Mouse (Mus musculus) lung, embryonic 14.5 days (tissue): ENCODE measurements around the gene Aco2. TPM values are rescaled to one million over a fixed set of nuclear protein-coding genes. Genes with fewer than 3 reads are reported as not detected.

ENCODE experiments used
- ATAC-seq: fragments of 200-750 bp; cut with Nextera tagmentation; 2 replicates; pipeline ENCODE4 v1.8.0; 2017; ENCODE audit warnings: mild to moderate bottlenecking, moderate TSS enrichment, moderate library complexity; ENCODE audit not compliant: insufficient read depth
- DNase-seq: peaks from one replicate; pipeline ENCODE4 v3.0.0-alpha.2; 2015
- H3K27ac ChIP-seq: fragments of 300-500 bp; sonication (generic); 2 replicates; pipeline ENCODE4 v1.5.1; 2014; ENCODE audit warnings: low read depth, mild to moderate bottlenecking, moderate library complexity
- H3K27me3 ChIP-seq: fragments of 300-500 bp; sonication (generic); 2 replicates; pipeline ENCODE4 v1.6.1; 2014; ENCODE audit warnings: low read length, control low read depth; ENCODE audit not compliant: insufficient read depth
- H3K36me3 ChIP-seq: fragments of 300-500 bp; sonication (generic); 2 replicates; pipeline ENCODE4 v1.6.1; 2014; ENCODE audit warnings: control low read depth; ENCODE audit not compliant: insufficient read depth
- H3K4me1 ChIP-seq: fragments of 300-500 bp; sonication (generic); 2 replicates; pipeline ENCODE4 v1.6.1; 2014; ENCODE audit warnings: antibody characterized with exemption, control low read depth; ENCODE audit not compliant: insufficient read depth
- H3K4me2 ChIP-seq: fragments of 300-500 bp; sonication (generic); 2 replicates; pipeline ENCODE4 v1.6.1; 2014; ENCODE audit warnings: mild to moderate bottlenecking
- H3K4me3 ChIP-seq: fragments of 300-500 bp; sonication (generic); 2 replicates; pipeline ENCODE4 v1.5.1; 2014; ENCODE audit warnings: low read depth, low read length
- H3K9ac ChIP-seq: fragments of 300-500 bp; sonication (generic); 2 replicates; pipeline ENCODE4 v1.6.1; 2014
- H3K9me3 ChIP-seq: fragments of 300-500 bp; sonication (generic); 2 replicates; pipeline ENCODE4 v1.6.1; 2016; ENCODE audit warnings: low read depth, low read length, control low read depth
- CTCF ChIP-seq: IDR thresholded peaks from 2 replicates; pipeline ENCODE4 v1.5.1; 2016; ENCODE audit warnings: antibody characterized with exemption, low read depth
- WGBS: fragments of 180-500 bp; shearing (Covaris S2); extraction: QIAGEN DNeasy Blood & Tissue Kit; methylation state at CpG from one replicate; pipeline ENCODE4 v1.1.7; 2014; 5-methylcytosine and 5-hydroxymethylcytosine counted together
- polyA plus RNA-seq: library from polyadenylated mRNA; unstranded; fragments of >200 nt; fragmentation: Nextera tagmentation; extraction: Ambion mirVana; gene quantifications from 2 replicates; pipeline ENCODE4 v1.2.1, GENCODE M21; 2014

Gene Aco2
- polyA plus RNA-seq, 1 experiment from 2014 or later: 152 TPM

- Histone ChIP-seq H3K4me2 (peak overlapping the region; percentile 99), H3K27me3 (no peaks in the 10 kb centered on the region), H3K9ac (peak overlapping the region; percentile 88), H3K36me3 (peaks cover 11% of the 10 kb centered on the region; the same call in 1 of the 2 replicates), H3K9me3 (no peaks in the 10 kb centered on the region), H3K27ac (peak overlapping the region; percentile 97), H3K4me3 (peak overlapping the region; percentile 97), H3K4me1 (no peaks in the 10 kb centered on the region)
- peak; percentile 96 for DNase-seq
- under 1% methylated on average over 39 of the region's 39 CpGs for WGBS
- TF ChIP-seq CTCF: no peak
- ATAC-seq: peak; percentile 80
Measured at GRCm38 (mm10) chr15:81859330-81860255, 12.5 kb upstream of the Aco2 start.

- Histone ChIP-seq H3K9me3 (no peaks in the 10 kb centered on the region), H3K36me3 (peaks cover 16% of the 10 kb centered on the region), H3K4me1 (no peaks in the 10 kb centered on the region), H3K4me3 (peak overlapping the region; percentile 97), H3K27ac (peak overlapping the region; percentile 80), H3K27me3 (no peaks in the 10 kb centered on the region), H3K9ac (no peak overlapping the region), H3K4me2 (peak overlapping the region; percentile 99)
- 32% methylated on average over 8 of the region's 8 CpGs for WGBS
- no peak for TF ChIP-seq CTCF
- DNase-seq: peak; percentile 67
- no peak for ATAC-seq
Measured at GRCm38 (mm10) chr15:81860471-81861135, 11.5 kb upstream of the Aco2 start.

GRCm38 (mm10) chr15:81864238-81864637, 7.9 kb upstream of the Aco2 start:
- Histone ChIP-seq H3K27ac (no peak overlapping the region), H3K9ac (no peak overlapping the region), H3K27me3 (no peaks in the 10 kb centered on the region), H3K36me3 (peaks cover 52% of the 10 kb centered on the region), H3K4me1 (no peaks in the 10 kb centered on the region), H3K4me3 (no peak overlapping the region), H3K9me3 (no peaks in the 10 kb centered on the region), H3K4me2 (no peak overlapping the region)
- no peak for TF ChIP-seq CTCF
- WGBS: 91% methylated on average over 7 of the region's 7 CpGs
- no peak for ATAC-seq
- DNase-seq: no peak

GRCm38 (mm10) chr15:81869985-81870384, 2.1 kb upstream of the Aco2 start:
- 96% methylated on average over 5 of the region's 5 CpGs for WGBS
- no peak for ATAC-seq

GRCm38 (mm10) chr15:81871604-81872261, 376 bp upstream of the Aco2 start, which contains the start of gene Phf5a:
Phf5a (minus strand) TSS chr15:81871911.
- Histone ChIP-seq H3K4me1 (peaks cover 7% of the 10 kb centered on the region; the same call in 1 of the 2 replicates), H3K4me2 (peak within 1 kb of the TSS; percentile 93), H3K27ac (peak within 1 kb of the TSS; percentile 97), H3K9ac (peak within 1 kb of the TSS; percentile 82), H3K27me3 (no peaks in the 10 kb centered on the region), H3K36me3 (peaks cover 43% of the 10 kb centered on the region), H3K9me3 (no peaks in the 10 kb centered on the region), H3K4me3 (peak within 1 kb of the TSS; percentile 93)
- WGBS: under 1% methylated on average over 30 of the region's 30 CpGs
- TF ChIP-seq CTCF: no peak
- DNase-seq (peak; percentile 99), ATAC-seq (peak; percentile 89)

More at GRCm38 (mm10) chr15:81869985-81870384, 2.1 kb upstream of the Aco2 start:
- no peak overlapping the region for H3K4me2 ChIP-seq
- peaks cover 61% of the 10 kb centered on the region for H3K36me3 ChIP-seq
- H3K9me3 ChIP-seq: no peaks in the 10 kb centered on the region
- no peaks in the 10 kb centered on the region for H3K27me3 ChIP-seq
- no peak for DNase-seq
- no peak overlapping the region for H3K9ac ChIP-seq
- H3K27ac ChIP-seq: no peak overlapping the region
- no peak overlapping the region for H3K4me3 ChIP-seq
- no peak for TF ChIP-seq CTCF
- peaks cover 7% of the 10 kb centered on the region; the same call in 1 of the 2 replicates for H3K4me1 ChIP-seq

- no peak overlapping the region for H3K27ac ChIP-seq
- no peak overlapping the region for H3K9ac ChIP-seq
- no peaks in the 10 kb centered on the region for H3K27me3 ChIP-seq
- H3K9me3 ChIP-seq: no peaks in the 10 kb centered on the region
- ATAC-seq (no peak), DNase-seq (no peak)
- H3K36me3 ChIP-seq: no peaks in the 10 kb centered on the region
- H3K4me2 ChIP-seq: no peak overlapping the region
- WGBS: 77% methylated on average over 5 of the region's 5 CpGs
- no peak for TF ChIP-seq CTCF
- H3K4me3 ChIP-seq: no peak overlapping the region
- no peaks in the 10 kb centered on the region for H3K4me1 ChIP-seq
Measured at GRCm38 (mm10) chr15:81879531-81880401, 7.7 kb downstream of the Aco2 start.
